Mouse (Mus musculus): ENCODE measurements around the gene Ube2u. TPM values are rescaled to one million over a fixed set of nuclear protein-coding genes. Genes with fewer than 3 reads are reported as not detected.

The Ube2u gene
- polyA plus RNA-seq, 1 experiment from 2014 or later, result 0.30 TPM

GRCm38 (mm10) chr4:100517646-100518045 is 39.0 kb downstream of the Ube2u start:
- Histone ChIP-seq H3K4me3 (no peak overlapping the region), H3K4me1 (peaks cover 16% of the 10 kb centered on the region; the same call in 1 of the 2 replicates), H3K9me3 (no peaks in the 10 kb centered on the region), H3K27me3 (ENCODE audit: insufficient read depth, poor library complexity, severe bottlenecking) (no peaks in the 10 kb centered on the region), H3K36me3 (no peaks in the 10 kb centered on the region), H3K27ac (no peak overlapping the region)
- 62% methylated on average over 2 of the region's 2 CpGs for WGBS
- no peak for DNase-seq (ENCODE audit: low spot score)

GRCm38 (mm10) chr4:100522534-100522933 is 43.9 kb downstream of the Ube2u start:
- no peaks in the 10 kb centered on the region for H3K36me3 ChIP-seq
- H3K27me3 ChIP-seq (ENCODE audit: insufficient read depth, poor library complexity, severe bottlenecking), result 0 out of 2 replicates have a peak, but pooled peaks cover 4% of the 10 kb centered on the region
- no peak overlapping the region for H3K4me3 ChIP-seq
- peaks cover 42% of the 10 kb centered on the region for H3K4me1 ChIP-seq
- no peak for DNase-seq (ENCODE audit: low spot score)
- no peak overlapping the region for H3K27ac ChIP-seq
- 43% methylated on average over 6 of the region's 6 CpGs for WGBS
- no peaks in the 10 kb centered on the region for H3K9me3 ChIP-seq

GRCm38 (mm10) chr4:100524741-100525140 is 46.1 kb downstream of the Ube2u start:
- Histone ChIP-seq H3K27me3 (ENCODE audit: insufficient read depth, poor library complexity, severe bottlenecking) (peaks cover 18% of the 10 kb centered on the region; the same call in 1 of the 2 replicates), H3K27ac (no peak overlapping the region), H3K9me3 (no peaks in the 10 kb centered on the region), H3K36me3 (no peaks in the 10 kb centered on the region), H3K4me1 (peaks cover 45% of the 10 kb centered on the region), H3K4me3 (no peak overlapping the region)
- DNase-seq (ENCODE audit: low spot score), result no peak
- WGBS, result 27% methylated on average over 4 of the region's 4 CpGs

GRCm38 (mm10) chr4:100526296-100526695 is 47.6 kb downstream of the Ube2u start:
- H3K27me3 ChIP-seq (ENCODE audit: insufficient read depth, poor library complexity, severe bottlenecking), result peaks cover 18% of the 10 kb centered on the region; the same call in 1 of the 2 replicates
- no peak overlapping the region for H3K4me3 ChIP-seq
- DNase-seq (ENCODE audit: low spot score), result no peak
- WGBS, result 44% methylated on average over 6 of the region's 6 CpGs
- peak overlapping the region; percentile 4; the same call in 1 of the 2 replicates for H3K27ac ChIP-seq
- H3K9me3 ChIP-seq, result no peaks in the 10 kb centered on the region
- H3K36me3 ChIP-seq, result no peaks in the 10 kb centered on the region
- H3K4me1 ChIP-seq, result peaks cover 41% of the 10 kb centered on the region

DNA sequence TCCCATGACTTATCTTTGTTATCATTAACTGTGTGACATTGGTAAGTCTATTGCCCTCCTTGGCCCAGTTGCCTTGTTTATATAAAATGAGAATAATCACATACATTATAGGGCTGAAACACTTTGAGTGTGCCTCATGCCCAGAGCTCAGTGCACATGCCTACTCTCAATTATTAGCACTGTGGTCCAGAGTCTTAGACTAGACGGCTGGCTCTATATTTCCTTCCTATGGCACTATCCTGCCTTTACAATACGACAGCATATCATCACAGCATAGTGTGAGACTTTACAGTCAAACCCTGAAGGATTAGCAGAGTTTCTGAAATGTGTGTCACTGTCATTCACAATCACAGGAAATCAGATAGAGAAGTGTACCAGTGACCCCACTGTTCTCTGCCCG is 48.4 kb downstream of the Ube2u start:
- H3K27ac ChIP-seq, result peak overlapping the region; percentile 77
- peaks cover 18% of the 10 kb centered on the region; the same call in 1 of the 2 replicates for H3K27me3 ChIP-seq (ENCODE audit: insufficient read depth, poor library complexity, severe bottlenecking)
- H3K36me3 ChIP-seq, result no peaks in the 10 kb centered on the region
- no peaks in the 10 kb centered on the region for H3K9me3 ChIP-seq
- peak overlapping the region; percentile 44 for H3K4me3 ChIP-seq
- peaks cover 33% of the 10 kb centered on the region for H3K4me1 ChIP-seq
- whole genome bisulfite sequencing, result 4% methylated on average over 3 of the region's 3 CpGs
- DNase-seq (ENCODE audit: low spot score), result no peak

DNA sequence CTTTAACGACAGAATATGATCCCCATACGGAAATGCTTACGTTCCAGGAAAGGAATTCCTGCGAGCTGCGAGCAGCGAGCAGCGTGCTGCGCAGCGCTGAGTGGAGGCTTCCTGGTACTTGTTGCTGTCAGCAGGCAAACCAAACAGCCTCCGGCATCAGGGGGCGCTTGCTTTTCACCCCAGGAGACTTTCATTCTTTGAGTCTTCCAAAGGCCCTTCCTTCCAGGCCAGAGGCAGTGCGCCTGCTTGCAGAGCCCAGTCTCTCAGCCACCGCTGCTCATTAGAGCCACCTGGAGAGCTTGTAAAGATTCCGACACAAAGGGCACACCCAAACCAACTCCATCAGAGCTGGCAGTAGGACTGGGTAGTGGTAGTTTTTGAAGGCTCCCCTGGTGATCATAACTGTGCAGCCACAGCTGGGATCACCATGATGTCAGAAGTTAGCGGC is 48.9 kb downstream of the Ube2u start:
- H3K36me3 ChIP-seq, result no peaks in the 10 kb centered on the region
- H3K4me1 ChIP-seq, result peaks cover 33% of the 10 kb centered on the region
- 6% methylated on average over 15 of the region's 15 CpGs for WGBS
- DNase-seq (ENCODE audit: low spot score), result peak; percentile 85
- H3K4me3 ChIP-seq, result peak overlapping the region; percentile 44
- H3K9me3 ChIP-seq, result no peaks in the 10 kb centered on the region
- peak overlapping the region; percentile 77 for H3K27ac ChIP-seq
- H3K27me3 ChIP-seq (ENCODE audit: insufficient read depth, poor library complexity, severe bottlenecking), result peaks cover 18% of the 10 kb centered on the region; the same call in 1 of the 2 replicates

DNA sequence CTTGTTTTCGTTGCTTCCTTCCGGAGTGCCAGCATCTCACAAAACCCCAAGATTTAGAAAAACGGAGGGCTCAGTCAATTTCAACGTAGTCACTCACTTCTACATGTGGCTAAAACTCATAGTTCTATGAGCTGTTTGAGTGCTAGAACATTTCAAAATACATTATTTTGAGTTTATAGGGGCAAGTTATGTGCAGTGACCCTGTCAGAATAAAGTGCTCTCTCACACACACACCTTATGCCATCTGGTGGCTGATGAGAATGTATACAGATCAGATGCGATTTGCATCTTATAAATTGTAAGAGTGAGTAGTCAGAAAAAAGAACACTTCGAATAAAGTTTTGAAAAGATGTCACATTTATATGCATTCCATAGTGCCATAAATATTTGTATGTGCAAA is 55.0 kb downstream of the Ube2u start:
- Histone ChIP-seq H3K4me3 (no peak overlapping the region), H3K36me3 (no peaks in the 10 kb centered on the region), H3K27ac (no peak overlapping the region), H3K9me3 (no peaks in the 10 kb centered on the region), H3K4me1 (no peaks in the 10 kb centered on the region), H3K27me3 (ENCODE audit: insufficient read depth, poor library complexity, severe bottlenecking) (peaks cover 22% of the 10 kb centered on the region; the same call in 1 of the 2 replicates)
- WGBS, result 74% methylated on average over 6 of the region's 6 CpGs
- DNase-seq (ENCODE audit: low spot score), result no peak

DNA sequence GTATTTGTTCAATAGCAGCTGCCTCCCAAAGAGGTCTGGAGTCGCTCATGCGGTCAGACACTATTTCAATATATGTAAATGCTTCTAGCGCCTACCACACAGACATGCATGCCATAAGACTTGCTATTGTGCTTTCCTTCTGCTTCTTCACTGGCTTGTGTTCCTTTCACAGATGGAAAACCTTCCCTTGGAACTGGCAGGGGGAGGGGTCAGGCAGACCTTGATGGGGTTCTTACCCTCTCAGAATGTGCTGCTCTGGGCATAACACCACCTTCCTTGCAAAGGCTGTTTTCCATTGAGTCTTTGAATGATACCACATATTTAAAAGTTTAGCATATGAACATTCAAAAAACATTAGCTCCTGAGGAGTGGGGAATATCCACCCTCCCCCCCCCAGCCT is 56.3 kb downstream of the Ube2u start:
- no peak overlapping the region for H3K4me3 ChIP-seq
- no peaks in the 10 kb centered on the region for H3K36me3 ChIP-seq
- peak; percentile 51 for DNase-seq (ENCODE audit: low spot score)
- H3K27ac ChIP-seq, result no peak overlapping the region
- no peaks in the 10 kb centered on the region for H3K4me1 ChIP-seq
- peaks cover 12% of the 10 kb centered on the region; the same call in 1 of the 2 replicates for H3K27me3 ChIP-seq (ENCODE audit: insufficient read depth, poor library complexity, severe bottlenecking)
- no peaks in the 10 kb centered on the region for H3K9me3 ChIP-seq
- WGBS, result 86% methylated on average over 3 of the region's 3 CpGs

GRCm38 (mm10) chr4:100537898-100538297 is 59.2 kb downstream of the Ube2u start:
- Histone ChIP-seq H3K27me3 (ENCODE audit: insufficient read depth, poor library complexity, severe bottlenecking) (peaks cover 12% of the 10 kb centered on the region; the same call in 1 of the 2 replicates), H3K9me3 (no peaks in the 10 kb centered on the region), H3K27ac (no peak overlapping the region), H3K4me3 (no peak overlapping the region), H3K4me1 (no peaks in the 10 kb centered on the region), H3K36me3 (no peaks in the 10 kb centered on the region)
- DNase-seq (ENCODE audit: low spot score), result peak; percentile 5
- 12% methylated on average over 3 of the region's 3 CpGs for WGBS

- H3K27me3 ChIP-seq (ENCODE audit: insufficient read depth, poor library complexity, severe bottlenecking), result peaks cover 11% of the 10 kb centered on the region; the same call in 1 of the 2 replicates
- H3K9me3 ChIP-seq, result no peaks in the 10 kb centered on the region
- no peaks in the 10 kb centered on the region for H3K4me1 ChIP-seq
- 71% methylated on average over 3 of the region's 3 CpGs for WGBS
- no peak overlapping the region for H3K27ac ChIP-seq
- H3K4me3 ChIP-seq, result no peak overlapping the region
- no peak for DNase-seq (ENCODE audit: low spot score)
- no peaks in the 10 kb centered on the region for H3K36me3 ChIP-seq
These were observed 60.8 kb downstream of the Ube2u start for GRCm38 (mm10) chr4:100539483-100539882.

DNA sequence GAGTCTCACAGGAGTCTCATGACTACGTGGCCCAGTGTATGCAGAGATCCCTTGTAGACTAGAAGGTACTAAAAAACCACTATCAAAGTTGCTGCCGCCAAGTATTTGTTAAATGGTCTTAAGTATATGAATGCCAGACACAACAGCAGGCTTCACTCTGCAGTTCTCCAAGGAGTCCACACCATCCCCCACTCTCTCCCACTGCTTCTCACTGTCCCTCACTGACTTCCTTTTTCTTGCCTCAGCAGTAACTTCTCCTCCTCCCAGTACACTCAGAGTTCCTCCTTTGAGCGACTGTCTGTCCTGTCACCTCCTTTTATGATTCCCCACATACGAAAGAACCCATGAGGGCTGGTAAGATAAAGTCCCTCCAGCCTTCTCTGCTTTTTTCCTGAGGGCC is 69.3 kb downstream of the Ube2u start:
- H3K27ac ChIP-seq, result no peak overlapping the region
- no peaks in the 10 kb centered on the region for H3K36me3 ChIP-seq
- no peak overlapping the region for H3K4me3 ChIP-seq
- 47% methylated on average over 4 of the region's 4 CpGs for WGBS
- no peaks in the 10 kb centered on the region for H3K4me1 ChIP-seq
- no peak for DNase-seq (ENCODE audit: low spot score)
- no peaks in the 10 kb centered on the region for H3K27me3 ChIP-seq (ENCODE audit: insufficient read depth, poor library complexity, severe bottlenecking)
- H3K9me3 ChIP-seq, result no peaks in the 10 kb centered on the region

GRCm38 (mm10) chr4:100553296-100553695 is 74.6 kb downstream of the Ube2u start:
- Histone ChIP-seq H3K9me3 (no peaks in the 10 kb centered on the region), H3K27me3 (ENCODE audit: insufficient read depth, poor library complexity, severe bottlenecking) (no peaks in the 10 kb centered on the region), H3K27ac (no peak overlapping the region), H3K36me3 (no peaks in the 10 kb centered on the region), H3K4me3 (no peak overlapping the region), H3K4me1 (no peaks in the 10 kb centered on the region)
- 86% methylated on average over 2 of the region's 2 CpGs for WGBS
- no peak for DNase-seq (ENCODE audit: low spot score)

- Histone ChIP-seq H3K4me3 (peak overlapping the region; percentile 52), H3K27ac (no peak overlapping the region; the same call in 1 of the 2 replicates), H3K36me3 (no peaks in the 10 kb centered on the region), H3K27me3 (ENCODE audit: insufficient read depth, poor library complexity, severe bottlenecking) (peaks cover 21% of the 10 kb centered on the region), H3K4me1 (peaks cover 8% of the 10 kb centered on the region; the same call in 1 of the 2 replicates), H3K9me3 (no peaks in the 10 kb centered on the region)
- WGBS, result 8% methylated on average over 21 of the region's 21 CpGs
- peak; percentile 78 for DNase-seq (ENCODE audit: low spot score)
These were observed 109.9 kb downstream of the Ube2u start for GRCm38 (mm10) chr4:100588236-100589206.

Data from heart, embryonic 10.5 days (tissue).